Mouse (Mus musculus) MEL (cell line): ENCODE data around the gene Trmt61a.

Experiments
- CTCF ChIP-seq, 3 experiments: IDR thresholded peaks in 2 of 3; conservative IDR thresholded peaks in 1 of 3; 2 replicates each; pipeline ENCODE4 v1.5.1; 2011 to 2012; ENCODE audit warnings: low read length in 3 of 3, low read depth in 2 of 3, mild to moderate bottlenecking in 2 of 3, improper control_type of control experiment in 1 of 3, inconsistent platforms in 1 of 3, mixed read lengths in 1 of 3, moderate library complexity in 1 of 3; ENCODE audit not compliant: control insufficient read depth in 1 of 3, insufficient read depth in 1 of 3, poor library complexity in 1 of 3, severe bottlenecking in 1 of 3
- EP300 ChIP-seq, 2 experiments: IDR thresholded peaks; 2 replicates each; pipeline ENCODE4 v1.6.1; 2011; ENCODE audit warnings: improper control_type of control experiment in 2 of 2, low read length in 2 of 2, low read depth in 1 of 2, mild to moderate bottlenecking in 1 of 2
- POLR2A ChIP-seq, 2 experiments: IDR thresholded peaks; 2 replicates each; pipeline ENCODE4 v1.6.1; 2011 to 2012; ENCODE audit warnings: low read length in 2 of 2, mild to moderate bottlenecking in 2 of 2, control low read depth in 1 of 2, improper control_type of control experiment in 1 of 2, low read depth in 1 of 2, moderate library complexity in 1 of 2; ENCODE audit not compliant: control insufficient read depth in 1 of 2, insufficient read depth in 1 of 2, poor library complexity in 1 of 2

DNA sequence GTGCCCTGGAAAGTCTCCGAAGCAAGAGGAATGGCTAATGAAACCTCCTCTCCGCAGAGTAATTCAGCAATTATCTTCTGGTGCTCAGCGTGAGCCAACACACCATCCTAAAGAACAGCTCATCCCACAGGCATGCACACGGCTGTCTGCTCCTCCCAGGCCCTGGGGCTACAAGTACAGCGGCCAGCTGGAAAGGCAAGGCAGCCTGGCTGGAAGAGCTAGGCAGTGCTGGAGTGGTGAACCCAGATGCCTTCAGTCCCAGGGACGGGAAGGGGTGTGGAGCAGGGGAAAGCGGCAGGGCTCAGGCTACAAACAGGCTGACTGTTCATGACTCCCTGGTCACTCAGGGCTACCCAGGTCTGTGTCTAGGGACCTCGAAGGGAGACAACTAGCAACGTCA, 26.7 kb downstream of the Trmt61a start:
- TF ChIP-seq CTCF (IDR thresholded peaks at IDR 0.05 in 2 of 3, conservative IDR thresholded peaks at IDR 0.05 in 1 of 3; ENCODE audit: control insufficient read depth in 1 of 3, insufficient read depth in 1 of 3, low read depth in 2 of 3, low read length in 3 of 3, poor library complexity in 1 of 3, severe bottlenecking in 1 of 3), result no peak
- TF ChIP-seq EP300 (IDR thresholded peaks at IDR 0.05; ENCODE audit: low read depth in 1 of 2, low read length in 2 of 2), result no peak
- no peak for TF ChIP-seq POLR2A (IDR thresholded peaks at IDR 0.05; ENCODE audit: control insufficient read depth in 1 of 2, insufficient read depth in 1 of 2, low read depth in 1 of 2, low read length in 2 of 2, poor library complexity in 1 of 2)
